Mouse (Mus musculus) embryonic facial prominence, embryonic 12.5 days (tissue): ENCODE data around the gene Specc1. TPM values are rescaled to one million over a fixed set of nuclear protein-coding genes. Genes with fewer than 3 reads are reported as not detected.

ENCODE experiments used
- ATAC-seq: fragments of 200-750 bp; cut with Nextera tagmentation; 2 replicates; pipeline ENCODE4 v1.8.0; 2017; ENCODE audit not compliant: insufficient number of reproducible peaks, insufficient read depth, low FRiP score, low TSS enrichment
- H3K27ac ChIP-seq: fragments of 300-500 bp; sonication (generic); 2 replicates; pipeline ENCODE4 v1.5.1; 2016; ENCODE audit warnings: mild to moderate bottlenecking
- H3K27me3 ChIP-seq: fragments of 300-500 bp; sonication (generic); 2 replicates; pipeline ENCODE4 v1.6.1; 2016; ENCODE audit warnings: mild to moderate bottlenecking, moderate library complexity
- H3K36me3 ChIP-seq: fragments of 300-500 bp; sonication (generic); 2 replicates; pipeline ENCODE4 v1.6.1; 2016; ENCODE audit warnings: mild to moderate bottlenecking
- H3K4me1 ChIP-seq: fragments of 300-500 bp; sonication (generic); 2 replicates; pipeline ENCODE4 v1.6.1; 2016
- H3K4me2 ChIP-seq: fragments of 300-500 bp; sonication (generic); replicated peaks from 2 replicates; pipeline ENCODE4 v1.6.1; 2016; ENCODE audit warnings: mild to moderate bottlenecking, moderate library complexity
- H3K4me3 ChIP-seq: fragments of 300-500 bp; sonication (generic); 2 replicates; pipeline ENCODE4 v1.5.1; 2016; ENCODE audit warnings: mild to moderate bottlenecking
- H3K9ac ChIP-seq: fragments of 300-500 bp; sonication (generic); 2 replicates; pipeline ENCODE4 v1.6.1; 2016; ENCODE audit warnings: mild to moderate bottlenecking, moderate library complexity
- H3K9me3 ChIP-seq: fragments of 300-500 bp; sonication (generic); 2 replicates; pipeline ENCODE4 v1.6.1; 2016; ENCODE audit warnings: mild to moderate bottlenecking, moderate library complexity
- WGBS: fragments of 180-500 bp; shearing (Covaris S2); methylation state at CpG from one replicate; pipeline ENCODE4 v1.1.7; 2016; 5-methylcytosine and 5-hydroxymethylcytosine counted together
- polyA plus RNA-seq: library from polyadenylated mRNA; unstranded; fragments of >200 nt; fragmentation: Nextera tagmentation; extraction: Ambion mirVana; gene quantifications from 2 replicates; pipeline ENCODE4 v1.2.1, GENCODE M21; 2016

The Specc1 gene
- polyA plus RNA-seq, 1 experiment from 2014 or later = 16.8 TPM

DNA sequence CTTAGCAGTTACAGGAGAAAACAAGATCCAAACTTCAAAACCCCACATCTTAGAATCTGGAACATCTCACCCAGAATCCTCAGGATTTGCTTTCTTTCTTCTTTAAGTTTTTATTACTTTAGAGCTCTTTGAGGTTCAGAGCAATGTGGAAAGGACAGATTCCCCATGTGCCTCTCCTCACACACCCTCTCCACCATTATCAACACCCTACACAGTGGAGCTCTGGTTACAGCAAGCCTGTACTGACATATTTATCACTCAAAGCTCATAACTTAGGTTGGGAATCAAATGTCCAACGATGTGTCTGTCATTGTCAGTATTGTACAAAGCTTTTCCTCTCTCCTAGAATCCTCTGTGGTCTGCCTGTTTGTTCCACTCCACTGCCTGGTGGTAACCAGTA lies 108.0 kb downstream of the Specc1 start:
- no peak overlapping the region for H3K4me2 ChIP-seq
- no peaks in the 10 kb centered on the region for H3K9me3 ChIP-seq
- no peak overlapping the region for H3K4me3 ChIP-seq
- H3K27me3 ChIP-seq = no peaks in the 10 kb centered on the region
- H3K36me3 ChIP-seq = no peaks in the 10 kb centered on the region
- H3K9ac ChIP-seq = no peak overlapping the region
- H3K27ac ChIP-seq = no peak overlapping the region
- 64% methylated on average over 1 of the region's 1 CpGs for WGBS
- ATAC-seq = no peak
- peaks cover 4% of the 10 kb centered on the region; the same call in 1 of the 2 replicates for H3K4me1 ChIP-seq

DNA sequence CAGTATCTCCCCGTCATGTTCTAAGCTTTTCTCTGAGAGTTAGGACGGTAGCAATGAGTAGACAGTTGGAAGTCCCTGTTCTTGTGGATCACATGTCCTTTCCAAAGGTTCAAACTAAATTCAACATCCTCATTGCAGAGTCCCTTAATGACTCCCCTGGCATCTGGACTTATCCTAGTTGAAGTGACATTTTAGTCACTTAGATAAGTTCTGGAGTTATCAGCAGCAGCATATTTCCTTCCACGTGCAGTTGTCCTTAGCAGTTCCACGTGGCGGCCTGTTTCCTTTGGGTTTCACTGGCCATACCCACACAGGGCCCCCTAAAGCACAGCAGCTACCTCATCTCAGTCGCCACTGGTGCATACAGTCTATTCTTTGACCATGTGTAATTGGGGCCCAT lies 109.1 kb downstream of the Specc1 start:
- no peak for ATAC-seq
- H3K9me3 ChIP-seq = no peaks in the 10 kb centered on the region
- H3K27ac ChIP-seq = no peak overlapping the region
- whole genome bisulfite sequencing = 62% methylated on average over 6 of the region's 6 CpGs
- H3K4me1 ChIP-seq = peaks cover 9% of the 10 kb centered on the region; the same call in 1 of the 2 replicates
- no peaks in the 10 kb centered on the region for H3K27me3 ChIP-seq
- H3K36me3 ChIP-seq = no peaks in the 10 kb centered on the region
- no peak overlapping the region for H3K9ac ChIP-seq
- no peak overlapping the region for H3K4me2 ChIP-seq
- H3K4me3 ChIP-seq = no peak overlapping the region

DNA sequence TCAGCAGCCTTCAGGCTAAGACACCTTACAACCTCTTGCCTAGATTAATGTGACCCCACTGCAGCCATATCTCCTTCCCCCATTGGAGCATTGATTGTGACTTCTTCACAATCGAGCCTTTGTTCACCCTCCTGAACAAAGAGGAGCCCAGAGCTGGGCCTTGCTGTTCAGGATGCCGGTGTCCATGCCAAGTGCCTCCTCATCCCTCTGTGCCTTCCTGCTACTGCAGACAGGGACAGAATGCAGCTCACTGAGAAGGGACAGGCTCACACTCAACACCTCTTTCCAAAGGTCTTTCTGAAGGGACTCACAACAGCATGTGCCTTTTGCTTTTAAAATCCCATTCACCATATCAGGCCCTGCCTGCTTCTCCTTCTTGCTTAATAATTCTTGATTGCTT lies 113.0 kb downstream of the Specc1 start:
- H3K4me3 ChIP-seq = no peak overlapping the region
- H3K27me3 ChIP-seq = no peaks in the 10 kb centered on the region
- H3K4me1 ChIP-seq = peaks cover 9% of the 10 kb centered on the region; the same call in 1 of the 2 replicates
- no peaks in the 10 kb centered on the region for H3K9me3 ChIP-seq
- no peak for ATAC-seq
- H3K4me2 ChIP-seq = no peak overlapping the region
- 28% methylated on average over 2 of the region's 2 CpGs for WGBS
- H3K9ac ChIP-seq = no peak overlapping the region
- H3K27ac ChIP-seq = 0 out of 2 replicates have a peak overlapping the region, but pooled peaks have one; percentile 11
- H3K36me3 ChIP-seq = no peaks in the 10 kb centered on the region

DNA sequence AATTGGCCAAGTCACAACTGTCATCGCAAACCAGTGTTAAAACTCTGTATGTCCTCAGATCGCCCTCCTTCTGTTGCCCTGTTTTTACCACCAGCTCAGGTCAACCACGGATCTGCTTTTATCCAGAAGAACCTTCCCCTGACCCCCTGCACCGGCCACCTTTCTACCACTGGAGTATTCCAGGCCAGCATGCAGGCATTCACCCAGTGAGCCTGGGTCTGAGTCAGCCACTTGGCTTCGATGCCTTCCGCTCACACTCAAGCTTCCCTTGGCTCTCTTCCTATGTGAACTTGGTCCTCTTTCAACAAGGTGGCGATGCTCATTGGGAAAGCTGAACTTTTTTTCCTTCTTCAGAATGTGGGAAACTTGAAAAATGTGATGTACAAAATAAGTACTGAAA lies 113.6 kb downstream of the Specc1 start:
- Histone ChIP-seq H3K4me1 (peaks cover 9% of the 10 kb centered on the region; the same call in 1 of the 2 replicates), H3K9ac (no peak overlapping the region), H3K4me2 (no peak overlapping the region), H3K27ac (no peak overlapping the region), H3K36me3 (no peaks in the 10 kb centered on the region), H3K4me3 (no peak overlapping the region), H3K27me3 (no peaks in the 10 kb centered on the region), H3K9me3 (no peaks in the 10 kb centered on the region)
- WGBS = 76% methylated on average over 7 of the region's 7 CpGs
- ATAC-seq = no peak

DNA sequence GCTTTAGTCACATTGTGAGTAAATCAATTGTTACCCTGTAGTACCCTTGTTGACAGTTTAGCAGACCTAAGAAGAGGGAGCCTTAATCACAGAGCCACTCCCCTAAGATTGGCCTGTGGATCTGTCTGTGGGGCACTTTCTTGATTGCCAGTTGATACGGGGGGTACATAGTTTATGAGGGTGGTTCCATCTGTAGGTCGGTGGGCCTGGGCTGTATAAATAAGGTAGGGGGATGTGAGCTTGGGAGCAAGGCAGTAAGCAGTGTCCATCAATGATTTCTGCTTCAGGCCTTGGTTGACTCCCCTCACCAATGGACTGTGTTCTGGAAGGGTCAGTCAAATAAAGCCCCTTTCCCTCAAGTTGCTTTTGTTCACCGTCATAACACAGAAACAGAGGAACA lies 115.8 kb downstream of the Specc1 start:
- Histone ChIP-seq H3K4me1 (peaks cover 6% of the 10 kb centered on the region; the same call in 1 of the 2 replicates), H3K27ac (no peak overlapping the region), H3K36me3 (no peaks in the 10 kb centered on the region), H3K9me3 (no peaks in the 10 kb centered on the region), H3K4me3 (no peak overlapping the region), H3K9ac (no peak overlapping the region), H3K4me2 (no peak overlapping the region), H3K27me3 (no peaks in the 10 kb centered on the region)
- no peak for ATAC-seq
- 88% methylated on average over 3 of the region's 3 CpGs for WGBS

DNA sequence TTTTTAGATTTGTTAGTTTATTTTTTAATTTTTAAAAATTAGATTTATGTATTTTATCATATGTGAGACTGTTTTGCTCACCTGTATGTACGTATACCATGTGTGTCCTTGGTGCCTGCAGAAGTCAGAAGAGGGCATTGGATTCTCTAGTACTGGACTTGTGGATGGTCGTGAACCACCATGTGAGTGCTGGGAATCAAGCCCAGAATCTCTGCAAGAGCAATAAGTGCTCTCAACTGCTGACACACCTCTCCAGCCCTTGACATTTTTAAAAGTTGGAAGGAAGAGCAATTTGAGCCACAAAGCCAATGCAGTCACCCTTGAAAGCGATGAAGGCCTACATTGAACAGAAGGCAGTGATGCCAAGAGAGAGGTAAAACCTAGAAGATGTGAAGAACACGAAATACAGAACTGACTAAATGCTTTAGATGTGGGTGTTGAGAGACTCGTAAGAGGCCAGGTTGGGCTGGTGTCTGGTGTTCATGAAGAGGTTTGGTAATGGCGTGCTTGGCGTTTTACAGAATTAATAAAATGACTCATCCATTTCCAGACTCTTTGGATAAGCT lies 117.1 kb downstream of the Specc1 start:
- Histone ChIP-seq H3K27me3 (no peaks in the 10 kb centered on the region), H3K9me3 (no peaks in the 10 kb centered on the region), H3K4me1 (peaks cover 6% of the 10 kb centered on the region; the same call in 1 of the 2 replicates), H3K4me2 (no peak overlapping the region), H3K27ac (no peak overlapping the region), H3K4me3 (no peak overlapping the region), H3K9ac (no peak overlapping the region), H3K36me3 (no peaks in the 10 kb centered on the region)
- WGBS = 88% methylated on average over 7 of the region's 7 CpGs
- ATAC-seq = no peak

DNA sequence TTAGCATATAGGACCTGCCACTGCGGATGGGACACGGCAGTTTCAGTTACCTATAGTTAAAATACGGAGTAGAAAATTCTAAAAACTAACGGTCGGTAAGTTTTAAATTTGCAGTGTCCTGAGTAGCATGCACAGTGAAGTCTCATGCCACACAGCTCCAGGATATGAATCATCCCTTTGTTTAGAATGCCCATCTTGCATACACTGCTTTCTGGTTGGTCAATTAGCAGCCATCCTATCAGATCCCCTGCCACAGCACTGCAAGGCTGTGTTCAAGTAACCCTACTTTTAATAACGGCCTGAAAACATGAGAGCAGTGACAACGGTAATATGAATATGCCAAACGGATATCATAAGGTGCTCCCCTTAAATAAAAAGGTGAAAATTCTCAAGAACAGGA lies 118.0 kb downstream of the Specc1 start:
- Histone ChIP-seq H3K4me3 (no peak overlapping the region), H3K9me3 (no peaks in the 10 kb centered on the region), H3K4me2 (no peak overlapping the region), H3K4me1 (0 out of 2 replicates have a peak, but pooled peaks cover 4% of the 10 kb centered on the region), H3K27ac (no peak overlapping the region), H3K27me3 (no peaks in the 10 kb centered on the region), H3K9ac (no peak overlapping the region), H3K36me3 (no peaks in the 10 kb centered on the region)
- 81% methylated on average over 8 of the region's 8 CpGs for WGBS
- no peak for ATAC-seq

DNA sequence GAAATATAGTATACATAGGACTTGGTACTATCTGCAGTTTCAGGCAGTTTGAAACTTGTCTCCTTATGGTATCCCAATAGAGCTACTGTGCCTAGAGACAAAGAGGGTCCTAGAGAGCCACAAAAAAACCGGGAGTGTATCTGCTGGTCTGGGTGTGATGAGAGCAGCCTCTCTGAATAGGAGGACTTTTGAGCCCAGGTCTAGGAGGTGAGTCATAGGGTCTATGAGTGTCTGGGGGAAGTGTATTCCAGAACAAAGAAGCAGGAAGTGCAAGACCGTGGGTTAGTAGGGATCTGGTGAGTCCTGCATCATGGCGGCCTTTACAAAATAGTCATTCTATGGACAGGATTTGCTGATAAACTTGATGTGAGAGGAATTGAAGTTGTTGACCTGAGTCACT lies 118.5 kb downstream of the Specc1 start:
- Histone ChIP-seq H3K4me2 (no peak overlapping the region), H3K36me3 (no peaks in the 10 kb centered on the region), H3K27ac (no peak overlapping the region), H3K4me3 (no peak overlapping the region), H3K9ac (no peak overlapping the region), H3K27me3 (no peaks in the 10 kb centered on the region), H3K9me3 (no peaks in the 10 kb centered on the region), H3K4me1 (no peaks in the 10 kb centered on the region)
- WGBS = 71% methylated on average over 3 of the region's 3 CpGs
- no peak for ATAC-seq

DNA sequence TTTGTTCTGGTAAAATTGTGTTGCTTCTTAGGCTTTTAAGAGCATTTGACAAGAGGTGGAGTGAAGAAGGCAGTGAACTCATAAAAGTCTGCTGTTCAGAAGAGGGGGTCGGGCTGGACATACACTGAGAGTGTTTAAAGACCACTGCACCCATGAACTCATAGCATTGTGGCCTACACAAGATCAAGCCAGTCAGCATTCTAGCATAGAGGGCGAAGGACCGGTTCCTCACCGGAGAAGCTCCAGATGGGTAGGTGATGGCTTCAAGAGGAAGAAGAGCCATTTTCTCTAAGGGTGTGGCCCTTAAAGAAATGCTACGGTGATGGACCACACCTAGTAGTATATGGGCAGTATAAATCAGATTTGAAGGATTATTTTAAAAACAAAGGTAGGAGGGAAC lies 119.0 kb downstream of the Specc1 start:
- Histone ChIP-seq H3K9me3 (no peaks in the 10 kb centered on the region), H3K4me3 (no peak overlapping the region), H3K4me1 (no peaks in the 10 kb centered on the region), H3K27me3 (no peaks in the 10 kb centered on the region), H3K27ac (no peak overlapping the region), H3K36me3 (no peaks in the 10 kb centered on the region), H3K9ac (no peak overlapping the region), H3K4me2 (no peak overlapping the region)
- WGBS = 90% methylated on average over 5 of the region's 5 CpGs
- ATAC-seq = no peak

DNA sequence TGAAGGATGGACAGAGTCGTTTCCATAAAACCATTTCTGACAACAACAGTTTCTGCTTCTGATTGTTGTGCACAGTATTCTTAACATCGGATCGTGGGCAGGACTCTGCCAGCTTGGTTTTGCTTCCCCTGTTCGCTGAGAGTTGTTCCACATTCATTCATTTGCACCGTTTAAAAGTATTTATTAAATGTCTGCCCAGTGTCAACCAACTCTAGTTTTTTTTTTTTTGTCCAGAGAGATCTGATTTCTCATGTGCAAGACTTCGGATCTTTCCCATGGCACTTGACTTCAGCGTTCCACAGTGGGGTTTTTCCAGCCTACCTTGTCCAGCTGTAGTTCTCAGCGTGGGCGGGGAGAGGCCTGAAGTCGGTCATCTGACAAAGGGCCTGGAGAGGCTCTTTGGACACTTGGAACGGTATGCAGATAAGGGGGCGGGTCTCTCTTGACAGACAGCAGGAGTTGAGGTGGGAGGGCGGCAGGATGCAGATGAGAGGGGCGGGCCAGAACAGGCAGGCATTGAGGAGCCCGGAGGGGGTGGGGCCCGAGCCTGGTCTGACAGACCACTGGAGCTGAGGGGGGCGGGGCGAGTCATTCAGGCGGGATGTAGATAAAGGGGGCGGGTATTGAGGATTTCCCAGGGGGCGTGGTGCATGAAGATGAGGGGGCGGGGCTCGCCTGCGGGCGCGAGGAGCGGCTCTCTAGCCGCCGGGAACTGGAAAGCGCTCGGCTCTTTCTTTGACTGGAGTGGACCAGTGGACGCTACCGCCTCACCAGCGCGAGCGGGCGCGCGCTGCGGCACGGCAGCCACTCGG lies 120.0 kb downstream of the Specc1 start:
- no peaks in the 10 kb centered on the region for H3K27me3 ChIP-seq
- WGBS = 5% methylated on average over 35 of the region's 42 CpGs
- ATAC-seq = peak; percentile 98

DNA sequence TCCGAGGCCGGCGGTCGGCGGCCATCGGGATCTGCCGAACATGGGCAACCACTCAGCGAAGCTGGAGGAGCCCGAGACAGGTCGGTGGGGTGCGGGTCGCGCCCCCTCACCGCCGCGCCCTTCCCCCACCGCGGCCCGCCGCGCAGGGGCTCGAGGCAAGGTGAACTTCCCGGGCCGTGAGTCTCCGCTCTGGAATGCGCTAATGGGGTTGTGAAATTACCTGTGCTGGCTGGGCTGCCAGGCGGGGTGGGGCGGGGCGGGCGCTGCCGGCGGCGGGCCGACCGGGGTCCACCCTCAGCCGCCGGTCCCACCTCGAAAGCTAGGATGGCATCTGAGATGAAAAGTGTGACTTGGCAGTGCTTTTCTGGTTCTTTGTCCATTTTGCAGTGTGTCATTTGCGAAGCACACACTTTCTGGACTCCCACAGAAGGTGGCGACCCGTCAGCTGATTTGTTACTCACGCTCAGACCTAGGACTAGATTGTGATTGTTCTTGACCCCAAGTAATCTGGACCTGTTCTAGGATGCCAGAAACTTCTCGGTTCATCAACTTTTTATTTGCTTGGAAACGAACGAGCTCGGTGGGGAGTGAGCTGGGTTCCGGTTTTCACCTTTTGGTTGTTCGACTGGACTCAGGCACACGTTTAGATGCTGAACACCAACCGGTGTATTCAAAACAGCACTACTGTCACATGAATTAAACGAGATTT lies 120.7 kb downstream of the Specc1 start:
- H3K27me3 ChIP-seq = no peaks in the 10 kb centered on the region
- peak overlapping the region; percentile 95 for H3K27ac ChIP-seq
- H3K4me3 ChIP-seq = peak overlapping the region; percentile 74
- no peaks in the 10 kb centered on the region for H3K9me3 ChIP-seq
- no peaks in the 10 kb centered on the region for H3K4me1 ChIP-seq
- WGBS = 1% methylated on average over 43 of the region's 51 CpGs
- peak overlapping the region; percentile 68 for H3K4me2 ChIP-seq
- no peaks in the 10 kb centered on the region for H3K36me3 ChIP-seq
- H3K9ac ChIP-seq = peak overlapping the region; percentile 89
- ATAC-seq = peak; percentile 47

More for the DNA sequence above, 120.0 kb downstream of the Specc1 start:
- Histone ChIP-seq H3K9me3 (no peaks in the 10 kb centered on the region), H3K9ac (peak overlapping the region; percentile 89), H3K27ac (peak overlapping the region; percentile 95), H3K4me3 (peak overlapping the region; percentile 74), H3K4me1 (no peaks in the 10 kb centered on the region), H3K4me2 (peak overlapping the region; percentile 68), H3K36me3 (no peaks in the 10 kb centered on the region)

DNA sequence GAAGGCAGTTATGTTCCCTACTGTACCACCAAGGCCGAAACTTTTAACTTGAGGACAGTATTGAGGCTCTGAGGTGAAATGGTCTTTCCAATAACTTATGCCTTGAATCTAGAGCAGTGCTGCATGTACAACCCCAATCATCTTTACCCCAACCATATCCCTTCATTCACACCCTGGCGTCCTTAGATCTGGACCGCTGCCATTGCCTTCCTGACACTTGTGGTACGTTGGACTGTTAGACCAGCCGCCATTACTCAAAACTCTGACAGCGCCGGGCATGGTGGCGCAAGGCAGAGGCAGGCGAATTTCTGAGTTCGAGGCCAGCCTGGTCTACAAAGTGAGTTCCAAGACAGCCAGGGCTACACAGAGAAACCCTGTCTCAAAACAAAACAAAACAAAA lies 121.8 kb downstream of the Specc1 start:
- H3K4me3 ChIP-seq = no peak overlapping the region
- 94% methylated on average over 10 of the region's 10 CpGs for WGBS
- no peak for ATAC-seq

More for the DNA sequence above, 121.8 kb downstream of the Specc1 start:
- Histone ChIP-seq H3K27ac (no peak overlapping the region), H3K9ac (no peak overlapping the region), H3K36me3 (no peaks in the 10 kb centered on the region), H3K4me2 (peak overlapping the region; percentile 68), H3K9me3 (no peaks in the 10 kb centered on the region), H3K27me3 (no peaks in the 10 kb centered on the region), H3K4me1 (no peaks in the 10 kb centered on the region)
